Mouse (Mus musculus): ENCODE results near the gene Fam117a. TPM values are rescaled to one million over a fixed set of nuclear protein-coding genes. Genes with fewer than 3 reads are reported as not detected.
A peak's percentile ranks its signal among the peaks of the same experiment; 100 is the strongest.

Fam117a gene
- total and polyA plus RNA-seq, 2 experiments from 2014 or later: 1.9 to 10.7 TPM

DNA sequence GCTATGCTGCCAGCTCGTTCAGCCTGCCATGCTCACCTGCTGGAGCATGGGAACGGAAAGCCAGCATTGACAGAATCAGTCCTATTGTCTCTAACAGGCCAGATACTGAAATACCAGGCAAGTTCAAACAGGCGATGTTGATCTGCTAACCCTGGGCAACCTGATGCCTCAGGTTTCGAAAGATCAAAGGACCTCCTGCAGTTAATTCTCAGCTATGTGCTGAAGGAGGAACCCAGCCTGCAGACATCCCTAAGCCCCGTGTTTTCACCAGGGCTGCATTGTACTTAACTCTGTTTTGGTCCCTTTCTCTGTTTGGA is 56.6 kb downstream of the Fam117a start:
- peak overlapping the region; percentile 48; the same call in 1 of the 2 replicates for H3K27ac ChIP-seq
- peaks cover 12% of the 10 kb centered on the region for H3K4me1 ChIP-seq (ENCODE audit: insufficient read depth, low read length)
- H3K4me3 ChIP-seq (ENCODE audit: low read length): no peak overlapping the region
- H3K36me3 ChIP-seq (ENCODE audit: insufficient read depth, low read length): peaks cover 9% of the 10 kb centered on the region; the same call in 1 of the 2 replicates
- TF ChIP-seq CTCF (IDR thresholded peaks at IDR 0.05; ENCODE audit: low read depth): no peak
- no peaks in the 10 kb centered on the region for H3K9me3 ChIP-seq (ENCODE audit: low read length)
- no peak overlapping the region for H3K4me2 ChIP-seq (ENCODE audit: low read depth, low read length)
- no peak for DNase-seq (ENCODE audit: low spot score)
- WGBS: 43% methylated on average over 5 of the region's 5 CpGs
- no peak overlapping the region for H3K9ac ChIP-seq (replicated peaks; ENCODE audit: low read length)
- no peaks in the 10 kb centered on the region for H3K27me3 ChIP-seq (ENCODE audit: insufficient read depth, low read length)
- no peak for ATAC-seq

DNA sequence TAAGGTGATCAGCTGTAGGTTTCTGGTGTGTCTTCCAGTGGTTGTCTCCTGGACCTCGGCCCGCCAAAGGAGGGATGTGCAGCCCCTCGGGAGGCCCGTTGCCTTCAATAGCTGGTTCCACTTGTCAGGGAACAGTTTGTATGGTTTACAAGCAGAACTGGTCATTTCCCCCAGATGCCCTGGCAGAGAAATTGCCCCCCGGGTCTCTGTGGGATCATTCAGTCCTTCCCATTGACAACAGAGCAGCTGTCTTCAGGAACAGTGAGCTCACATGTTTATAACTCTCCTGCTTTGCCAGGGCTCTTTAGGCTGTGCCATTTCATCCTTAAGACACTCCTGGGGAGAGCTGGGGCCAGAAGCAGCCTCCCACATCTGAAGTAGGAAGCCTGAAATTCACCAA is 57.3 kb downstream of the Fam117a start:
- no peaks in the 10 kb centered on the region for H3K9me3 ChIP-seq (ENCODE audit: low read length)
- H3K4me3 ChIP-seq (ENCODE audit: low read length): no peak overlapping the region
- peaks cover 12% of the 10 kb centered on the region for H3K4me1 ChIP-seq (ENCODE audit: insufficient read depth, low read length)
- H3K27ac ChIP-seq: no peak overlapping the region
- H3K4me2 ChIP-seq (ENCODE audit: low read depth, low read length): no peak overlapping the region
- H3K9ac ChIP-seq (replicated peaks; ENCODE audit: low read length): no peak overlapping the region
- peaks cover 9% of the 10 kb centered on the region; the same call in 1 of the 2 replicates for H3K36me3 ChIP-seq (ENCODE audit: insufficient read depth, low read length)
- TF ChIP-seq CTCF (IDR thresholded peaks at IDR 0.05; ENCODE audit: low read depth): no peak
- 38% methylated on average over 5 of the region's 5 CpGs for WGBS
- peak; percentile 52 for DNase-seq (ENCODE audit: low spot score)
- no peak for ATAC-seq
- no peaks in the 10 kb centered on the region for H3K27me3 ChIP-seq (ENCODE audit: insufficient read depth, low read length)

DNA sequence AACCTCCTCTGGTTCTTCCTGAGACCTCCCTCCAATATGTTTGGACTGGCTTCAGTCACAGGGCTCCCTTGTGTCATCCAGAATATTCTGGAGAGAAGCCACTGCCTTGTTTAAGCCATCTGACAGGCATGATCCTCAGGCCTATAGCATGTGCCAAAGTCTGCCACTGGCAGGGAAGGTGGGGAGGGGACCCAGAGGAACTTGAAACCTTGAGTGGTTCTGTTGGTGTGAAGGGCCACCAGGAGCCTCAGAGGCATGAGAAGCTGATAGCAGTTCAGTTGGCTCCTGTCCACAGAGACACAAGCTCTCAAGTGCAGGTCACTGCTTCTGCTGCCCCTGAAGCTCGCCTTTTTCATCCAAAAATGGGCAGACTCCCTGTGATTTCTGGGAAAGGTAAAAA is 59.7 kb downstream of the Fam117a start:
- Histone ChIP-seq H3K4me1 (ENCODE audit: insufficient read depth, low read length) (peaks cover 17% of the 10 kb centered on the region), H3K9ac (replicated peaks; ENCODE audit: low read length) (no peak overlapping the region), H3K4me2 (ENCODE audit: low read depth, low read length) (no peak overlapping the region), H3K4me3 (ENCODE audit: low read length) (no peak overlapping the region), H3K36me3 (ENCODE audit: insufficient read depth, low read length) (no peaks in the 10 kb centered on the region), H3K27ac (no peak overlapping the region), H3K27me3 (ENCODE audit: insufficient read depth, low read length) (no peaks in the 10 kb centered on the region), H3K9me3 (ENCODE audit: low read length) (no peaks in the 10 kb centered on the region)
- WGBS: 71% methylated on average over 1 of the region's 1 CpGs
- ATAC-seq (no peak), DNase-seq (ENCODE audit: low spot score) (peak; percentile 53)
- no peak for TF ChIP-seq CTCF (IDR thresholded peaks at IDR 0.05; ENCODE audit: low read depth)

DNA sequence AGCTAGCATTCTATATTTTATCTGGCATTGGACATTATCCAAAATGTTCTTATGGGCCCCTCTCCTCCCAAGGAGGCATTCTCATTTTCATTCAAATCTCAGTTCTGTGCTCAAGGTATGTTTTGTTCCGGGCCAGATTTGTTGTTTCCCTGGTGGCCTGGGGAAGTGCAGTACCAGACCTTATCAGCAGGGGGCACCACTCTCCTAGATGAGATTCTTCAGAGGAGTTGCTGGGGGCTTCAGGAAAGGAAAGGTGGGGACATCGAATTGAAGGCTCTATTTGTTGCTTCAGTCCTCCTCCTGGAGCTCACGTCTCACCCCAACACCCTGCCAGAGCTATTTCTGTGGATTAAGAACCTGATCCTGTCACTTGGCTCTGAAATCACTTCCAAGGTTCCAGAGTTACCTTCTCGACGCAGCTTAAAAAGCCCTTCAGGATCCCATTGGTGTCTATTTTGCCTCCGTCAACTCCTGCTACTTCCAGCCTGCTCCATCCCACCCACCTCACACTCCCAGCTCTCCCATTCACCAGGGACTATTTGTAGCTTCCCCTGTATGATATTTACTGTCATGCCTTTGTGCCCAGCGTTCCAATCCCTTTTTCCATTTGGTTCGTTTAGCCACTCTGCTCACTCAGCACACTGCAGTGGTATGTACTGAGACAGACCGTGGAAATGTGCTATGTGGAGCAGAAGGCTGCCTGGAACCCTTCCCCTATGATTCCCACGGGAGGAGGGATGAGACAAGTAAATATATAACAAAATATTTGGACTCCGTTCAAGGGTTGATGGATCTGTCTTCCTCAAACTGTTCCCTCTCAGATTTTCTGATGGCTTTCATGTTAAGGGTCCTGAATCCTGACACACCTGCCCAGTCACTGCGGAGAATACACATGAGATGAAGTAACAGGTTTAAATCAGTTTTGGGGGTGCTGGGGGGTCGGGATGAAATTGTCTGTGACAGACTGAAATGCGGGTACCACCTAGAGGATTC is 61.3 kb downstream of the Fam117a start:
- no peak for ATAC-seq
- Histone ChIP-seq H3K4me1 (ENCODE audit: insufficient read depth, low read length) (peaks cover 13% of the 10 kb centered on the region), H3K4me2 (ENCODE audit: low read depth, low read length) (no peak overlapping the region), H3K9me3 (ENCODE audit: low read length) (no peaks in the 10 kb centered on the region), H3K9ac (replicated peaks; ENCODE audit: low read length) (no peak overlapping the region), H3K4me3 (ENCODE audit: low read length) (no peak overlapping the region), H3K27me3 (ENCODE audit: insufficient read depth, low read length) (no peaks in the 10 kb centered on the region), H3K36me3 (ENCODE audit: insufficient read depth, low read length) (no peaks in the 10 kb centered on the region), H3K27ac (no peak overlapping the region)
- 47% methylated on average over 14 of the region's 14 CpGs for WGBS
- peak; percentile 96 for TF ChIP-seq CTCF (IDR thresholded peaks at IDR 0.05; ENCODE audit: low read depth)
- peak; percentile 85 for DNase-seq (ENCODE audit: low spot score)

GRCm38 (mm10) chr11:95399520-95400020 is 62.8 kb downstream of the Fam117a start:
- Histone ChIP-seq H3K27ac (no peak overlapping the region), H3K4me3 (ENCODE audit: low read length) (no peak overlapping the region), H3K36me3 (ENCODE audit: insufficient read depth, low read length) (no peaks in the 10 kb centered on the region), H3K9me3 (ENCODE audit: low read length) (no peaks in the 10 kb centered on the region), H3K4me1 (ENCODE audit: insufficient read depth, low read length) (peaks cover 8% of the 10 kb centered on the region; the same call in 1 of the 2 replicates), H3K9ac (replicated peaks; ENCODE audit: low read length) (no peak overlapping the region), H3K27me3 (ENCODE audit: insufficient read depth, low read length) (no peaks in the 10 kb centered on the region), H3K4me2 (ENCODE audit: low read depth, low read length) (no peak overlapping the region)
- no peak for ATAC-seq
- 46% methylated on average over 13 of the region's 13 CpGs for WGBS
- peak; percentile 38 for DNase-seq (ENCODE audit: low spot score)
- no peak for TF ChIP-seq CTCF (IDR thresholded peaks at IDR 0.05; ENCODE audit: low read depth)

DNA sequence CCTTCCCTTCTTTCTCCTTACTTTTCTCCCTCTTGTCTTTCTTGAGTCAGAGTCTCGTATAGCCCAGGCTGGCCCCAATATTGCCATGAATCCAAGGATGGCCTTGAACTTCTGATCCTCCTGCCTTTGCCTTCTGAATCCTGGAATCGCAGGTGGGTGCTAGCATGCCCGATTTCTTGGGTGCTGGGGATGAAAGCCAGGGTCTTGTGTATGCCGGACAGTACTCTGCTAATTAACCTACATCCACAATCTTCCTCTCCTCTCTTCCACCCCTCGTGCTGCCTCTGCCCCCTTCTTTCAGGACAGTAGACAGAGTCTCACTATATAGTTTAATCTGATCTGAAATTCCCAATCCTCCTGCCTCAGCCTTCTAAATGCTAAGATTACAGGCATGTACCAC is 64.8 kb downstream of the Fam117a start:
- no peak for DNase-seq (ENCODE audit: low spot score)
- no peaks in the 10 kb centered on the region for H3K36me3 ChIP-seq (ENCODE audit: insufficient read depth, low read length)
- TF ChIP-seq CTCF (IDR thresholded peaks at IDR 0.05; ENCODE audit: low read depth): no peak
- H3K9ac ChIP-seq (replicated peaks; ENCODE audit: low read length): no peak overlapping the region
- 90% methylated on average over 5 of the region's 5 CpGs for WGBS
- H3K27me3 ChIP-seq (ENCODE audit: insufficient read depth, low read length): no peaks in the 10 kb centered on the region
- H3K27ac ChIP-seq: no peak overlapping the region
- H3K4me1 ChIP-seq (ENCODE audit: insufficient read depth, low read length): peaks cover 8% of the 10 kb centered on the region; the same call in 1 of the 2 replicates
- no peak overlapping the region for H3K4me3 ChIP-seq (ENCODE audit: low read length)
- H3K9me3 ChIP-seq (ENCODE audit: low read length): no peaks in the 10 kb centered on the region
- H3K4me2 ChIP-seq (ENCODE audit: low read depth, low read length): no peak overlapping the region
- no peak for ATAC-seq
